Mouse (Mus musculus) midbrain, embryonic 16.5 days (tissue): ENCODE data around the gene Ring1. TPM values are rescaled to one million over a fixed set of nuclear protein-coding genes. Genes with fewer than 3 reads are reported as not detected.

Experiments used
- ATAC-seq: fragments of 200-750 bp; cut with Nextera tagmentation; 2 replicates; pipeline ENCODE4 v1.8.0; 2017; ENCODE audit warnings: moderate TSS enrichment
- H3K27ac ChIP-seq: fragments of 300-500 bp; sonication (generic); 2 replicates; pipeline ENCODE4 v1.5.1; 2014; ENCODE audit warnings: mild to moderate bottlenecking, low read length, mixed read lengths
- H3K27me3 ChIP-seq: fragments of 300-500 bp; sonication (generic); 2 replicates; pipeline ENCODE4 v1.6.1; 2014; ENCODE audit warnings: low read depth, low read length, mixed read lengths; ENCODE audit not compliant: control insufficient read depth, insufficient read depth
- H3K36me3 ChIP-seq: fragments of 300-500 bp; sonication (generic); 2 replicates; pipeline ENCODE4 v1.6.1; 2014; ENCODE audit warnings: mild to moderate bottlenecking, low read length, moderate library complexity, mixed read lengths; ENCODE audit not compliant: control insufficient read depth, insufficient read depth
- H3K4me1 ChIP-seq: fragments of 300-500 bp; sonication (generic); 2 replicates; pipeline ENCODE4 v1.6.1; 2014; ENCODE audit warnings: mild to moderate bottlenecking, low read length, mixed read lengths; ENCODE audit not compliant: control insufficient read depth, insufficient read depth
- H3K4me2 ChIP-seq: fragments of 300-500 bp; sonication (generic); 2 replicates; pipeline ENCODE4 v1.6.1; 2014; ENCODE audit warnings: mild to moderate bottlenecking, low read length, mixed read lengths
- H3K4me3 ChIP-seq: fragments of 300-500 bp; sonication (generic); 2 replicates; pipeline ENCODE4 v1.5.1; 2014; ENCODE audit warnings: low read depth, mild to moderate bottlenecking, low read length, moderate library complexity, mixed read lengths
- H3K9ac ChIP-seq: fragments of 300-500 bp; sonication (generic); 2 replicates; pipeline ENCODE4 v1.6.1; 2014; ENCODE audit warnings: low read depth, low read length, mixed read lengths
- H3K9me3 ChIP-seq: fragments of 300-500 bp; sonication (generic); replicated peaks from 2 replicates; pipeline ENCODE4 v1.6.1; 2014; ENCODE audit warnings: mild to moderate bottlenecking, low read length, mixed read lengths; ENCODE audit not compliant: control insufficient read depth, poor library complexity, severe bottlenecking
- WGBS: fragments of 180-500 bp; shearing (Covaris S2); extraction: QIAGEN DNeasy Blood & Tissue Kit; methylation state at CpG from one replicate; pipeline ENCODE4 v1.1.7; 2014; 5-methylcytosine and 5-hydroxymethylcytosine counted together
- polyA plus RNA-seq: library from polyadenylated mRNA; unstranded; fragments of >200 nt; fragmentation: Nextera tagmentation; extraction: Ambion mirVana; gene quantifications from 2 replicates; pipeline ENCODE4 v1.2.1, GENCODE M21; 2015

The Ring1 gene
- polyA plus RNA-seq, result 17.9 and 18.2 TPM in 2 replicates

GRCm38 (mm10) chr17:34024317-34024821, at the start of gene Ring1:
Gene Ring1 (minus strand): TSS chr17:34024680.
- Histone ChIP-seq H3K9ac (peak within 1 kb of the TSS; percentile 92), H3K4me3 (peak within 1 kb of the TSS; percentile 92), H3K4me1 (peaks cover 44% of the 10 kb centered on the region), H3K36me3 (peaks cover 13% of the 10 kb centered on the region), H3K9me3 (no peaks in the 10 kb centered on the region), H3K4me2 (peak within 1 kb of the TSS; percentile 97), H3K27me3 (no peaks in the 10 kb centered on the region), H3K27ac (peak within 1 kb of the TSS; percentile 99)
- peak; percentile 79 for ATAC-seq
- WGBS, result 1% methylated on average over 41 of the region's 58 CpGs

- Histone ChIP-seq H3K4me2 (no peak overlapping the region), H3K9me3 (no peaks in the 10 kb centered on the region), H3K27ac (no peak overlapping the region), H3K36me3 (no peaks in the 10 kb centered on the region), H3K27me3 (no peaks in the 10 kb centered on the region; the same call in none of the 2 replicates), H3K4me1 (peaks cover 6% of the 10 kb centered on the region; the same call in 1 of the 2 replicates), H3K4me3 (no peak overlapping the region), H3K9ac (no peak overlapping the region)
- no peak for ATAC-seq
- WGBS, result 84% methylated on average over 5 of the region's 5 CpGs
These were observed 47.6 kb upstream of the Ring1 start for GRCm38 (mm10) chr17:34072091-34072490.

GRCm38 (mm10) chr17:34068864-34069263, 44.4 kb upstream of the Ring1 start:
- Histone ChIP-seq H3K9ac (no peak overlapping the region), H3K36me3 (no peaks in the 10 kb centered on the region), H3K4me1 (no peaks in the 10 kb centered on the region), H3K9me3 (no peaks in the 10 kb centered on the region), H3K27ac (no peak overlapping the region), H3K4me2 (no peak overlapping the region), H3K27me3 (no peaks in the 10 kb centered on the region), H3K4me3 (no peak overlapping the region)
- WGBS, result 53% methylated on average over 3 of the region's 3 CpGs
- ATAC-seq, result no peak

- H3K36me3 ChIP-seq, result no peaks in the 10 kb centered on the region
- no peaks in the 10 kb centered on the region for H3K27me3 ChIP-seq
These were observed 32.7 kb upstream of the Ring1 start for GRCm38 (mm10) chr17:34057224-34057623.

GRCm38 (mm10) chr17:34047404-34048050, 23.0 kb upstream of the Ring1 start:
- Histone ChIP-seq H3K27me3 (no peaks in the 10 kb centered on the region), H3K4me3 (no peak overlapping the region), H3K4me2 (no peak overlapping the region), H3K36me3 (no peaks in the 10 kb centered on the region), H3K4me1 (no peaks in the 10 kb centered on the region), H3K9me3 (no peaks in the 10 kb centered on the region), H3K27ac (no peak overlapping the region), H3K9ac (no peak overlapping the region)
- 95% methylated on average over 5 of the region's 5 CpGs for WGBS
- ATAC-seq, result no peak

More at GRCm38 (mm10) chr17:34057224-34057623, 32.7 kb upstream of the Ring1 start:
- Histone ChIP-seq H3K4me3 (no peak overlapping the region), H3K9ac (no peak overlapping the region), H3K9me3 (no peaks in the 10 kb centered on the region), H3K4me2 (no peak overlapping the region), H3K4me1 (no peaks in the 10 kb centered on the region), H3K27ac (no peak overlapping the region)
- ATAC-seq, result no peak
- 86% methylated on average over 7 of the region's 7 CpGs for WGBS

- no peaks in the 10 kb centered on the region for H3K27me3 ChIP-seq
- H3K4me2 ChIP-seq, result no peak overlapping the region
- ATAC-seq, result no peak
- H3K9ac ChIP-seq, result no peak overlapping the region
- no peaks in the 10 kb centered on the region for H3K4me1 ChIP-seq
- no peaks in the 10 kb centered on the region for H3K9me3 ChIP-seq
- no peak overlapping the region for H3K4me3 ChIP-seq
- H3K27ac ChIP-seq, result no peak overlapping the region
- H3K36me3 ChIP-seq, result no peaks in the 10 kb centered on the region
- 81% methylated on average over 14 of the region's 14 CpGs for WGBS
These were observed 21.5 kb upstream of the Ring1 start for GRCm38 (mm10) chr17:34045941-34046340.

GRCm38 (mm10) chr17:34039562-34040450, 15.3 kb upstream of the Ring1 start:
- Histone ChIP-seq H3K9ac (peak overlapping the region; percentile 57), H3K4me3 (peak overlapping the region; percentile 21), H3K4me1 (peaks cover 15% of the 10 kb centered on the region), H3K27me3 (no peaks in the 10 kb centered on the region; the same call in 1 of the 2 replicates), H3K27ac (no peak overlapping the region), H3K4me2 (peak overlapping the region; percentile 61), H3K36me3 (peaks cover 25% of the 10 kb centered on the region), H3K9me3 (no peaks in the 10 kb centered on the region)
- WGBS, result 29% methylated on average over 17 of the region's 17 CpGs
- ATAC-seq, result 0 out of 2 replicates have a peak, but pooled peaks have one; percentile 8

GRCm38 (mm10) chr17:34038878-34039561, 14.5 kb upstream of the Ring1 start, which contains the start of gene Col11a2:
Gene Col11a2 (plus strand): TSS chr17:34039437.
- Histone ChIP-seq H3K27me3 (no peaks in the 10 kb centered on the region; the same call in 1 of the 2 replicates), H3K4me1 (peaks cover 15% of the 10 kb centered on the region), H3K27ac (no peak within 1 kb of the TSS), H3K9me3 (no peaks in the 10 kb centered on the region), H3K36me3 (peaks cover 25% of the 10 kb centered on the region), H3K4me2 (peak within 1 kb of the TSS; percentile 61), H3K4me3 (peak within 1 kb of the TSS; percentile 21), H3K9ac (peak within 1 kb of the TSS; percentile 57)
- 8% methylated on average over 28 of the region's 28 CpGs for WGBS
- peak; percentile 43 for ATAC-seq
